Mouse (Mus musculus) left cerebral cortex, postnatal 25 days (tissue): ENCODE measurements around the gene Rasl10a. TPM values are rescaled to one million over a fixed set of nuclear protein-coding genes. Genes with fewer than 3 reads are reported as not detected.

Source experiments
- DNase-seq, 2 experiments: peaks; one replicate each; pipeline ENCODE4 v3.0.0; 2022; ENCODE audit warnings: low spot score in 2 of 2, mixed read lengths in 1 of 2
- intact Hi-C: fragments of 180-260 bp; cut with DNase I; formaldehyde crosslinking; loops from one replicate; pipeline ENCODE4 v1.15.1; 2025
- total RNA-seq, 2 experiments: library from RNA; stranded (reverse); gene quantifications; 2 replicates each; pipeline ENCODE4 v1.2.3; 2021

Rasl10a gene
- total RNA-seq: 10 to 100 TPM; 68.0 to 80.4 TPM

DNA sequence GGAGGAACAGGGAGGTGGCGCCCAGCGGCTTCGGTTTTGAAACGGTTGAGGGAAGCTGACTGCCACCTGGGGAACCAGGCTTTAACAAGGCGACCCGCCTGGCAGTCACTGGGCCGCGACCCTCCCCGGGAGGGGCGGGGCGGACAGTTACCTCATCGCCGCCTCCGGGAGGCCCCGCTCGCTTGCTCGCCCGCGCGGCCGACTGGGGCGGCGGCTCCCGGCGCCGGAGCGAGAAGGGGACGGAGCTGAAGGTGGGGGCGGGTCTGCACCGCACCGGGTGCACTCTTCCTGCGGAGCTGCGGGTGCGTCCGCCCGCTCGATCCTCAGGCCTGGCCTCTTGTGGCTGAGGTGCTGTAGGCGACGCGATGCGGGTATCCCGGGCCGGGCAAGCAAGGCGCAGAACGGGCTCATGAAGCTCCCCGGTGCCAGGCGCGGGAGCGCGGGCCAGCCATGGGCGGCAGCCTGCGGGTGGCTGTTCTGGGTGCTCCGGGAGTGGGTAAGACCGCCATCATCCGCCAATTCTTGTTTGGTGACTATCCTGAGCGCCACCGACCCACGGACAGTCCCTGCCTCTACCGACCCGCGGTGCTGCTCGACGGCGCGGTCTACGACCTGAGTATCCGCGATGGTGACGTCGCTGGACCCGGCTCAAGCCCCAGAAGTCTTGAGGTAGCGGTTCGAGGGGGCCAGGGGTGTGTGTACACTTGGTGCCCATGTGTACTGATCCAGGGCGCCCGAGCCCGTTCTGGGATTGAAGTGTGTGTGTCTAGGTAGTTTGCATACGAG is at the start of gene Rasl10a:
TSS of gene Rasl10a (plus strand) at position 273 of the 786 bp plus-strand sequence.
- intact Hi-C loops: loop anchor here (2.0 kb wide), 1 partner anchor 15 kb away; no protein-coding TSS in a partner anchor
- peak; percentile 59 to 60 for DNase-seq

DNA sequence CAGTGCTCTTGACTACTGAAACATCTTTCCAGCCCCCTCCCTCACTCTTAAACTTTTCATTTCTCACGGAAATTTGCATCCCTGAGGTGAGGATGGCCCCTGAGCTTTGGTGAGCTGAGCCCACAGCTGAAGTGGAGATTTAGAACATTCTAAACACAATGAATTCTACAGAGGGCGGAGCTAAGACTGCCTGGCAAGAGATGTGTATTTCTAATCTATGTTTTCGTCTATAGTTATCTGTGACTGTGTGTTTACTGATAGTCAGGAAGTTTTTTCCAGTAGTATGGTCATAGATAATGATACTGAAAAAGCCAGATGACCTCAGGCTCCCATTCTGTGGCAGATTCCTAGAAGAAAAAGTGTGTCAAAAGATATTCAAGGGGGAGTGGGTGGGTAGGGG is 49.1 kb upstream of the Rasl10a start:
- DNase-seq: no peak
- intact Hi-C loops: no loop called here

DNA sequence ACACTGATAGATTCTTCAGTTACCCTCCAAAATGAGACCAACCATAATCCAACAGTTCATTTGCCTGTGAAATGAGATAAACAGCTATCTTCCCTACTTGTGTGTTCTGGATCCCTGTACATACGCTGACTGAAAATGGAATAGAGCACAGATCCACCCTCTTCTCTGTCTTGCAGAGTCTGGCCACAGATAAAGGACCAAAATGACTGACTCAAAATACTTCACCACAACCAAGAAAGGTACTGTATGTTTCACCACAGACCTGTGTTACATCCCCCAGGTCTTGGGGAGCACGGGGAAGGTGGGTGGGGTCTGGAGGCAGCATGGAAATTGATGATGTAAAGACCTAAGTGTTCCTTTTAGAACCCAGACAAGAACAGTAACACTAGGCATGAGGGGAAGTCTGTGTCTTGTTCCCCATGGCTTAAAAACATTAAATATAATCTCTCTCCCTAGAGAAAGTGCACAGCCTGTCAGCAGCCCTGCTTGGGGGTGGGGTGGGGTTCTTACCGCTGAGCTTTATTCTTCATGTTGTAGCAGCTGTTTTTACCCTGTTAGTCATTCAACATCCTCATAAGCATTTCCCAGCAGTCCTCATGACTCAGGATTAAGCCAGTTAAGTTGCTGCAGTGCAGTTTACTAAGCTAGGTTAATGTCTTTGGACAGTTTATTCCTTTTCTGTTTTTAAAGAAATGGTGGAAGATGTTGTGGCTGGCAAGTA is 48.4 kb upstream of the Rasl10a start:
- peak in 1 of 2 experiments; percentile 75 for DNase-seq
- intact Hi-C loops: no loop called here

- intact Hi-C loops: no loop called here
Observed at GRCm38 (mm10) chr11:5010205-5010604, 47.7 kb upstream of the Rasl10a start.

DNA sequence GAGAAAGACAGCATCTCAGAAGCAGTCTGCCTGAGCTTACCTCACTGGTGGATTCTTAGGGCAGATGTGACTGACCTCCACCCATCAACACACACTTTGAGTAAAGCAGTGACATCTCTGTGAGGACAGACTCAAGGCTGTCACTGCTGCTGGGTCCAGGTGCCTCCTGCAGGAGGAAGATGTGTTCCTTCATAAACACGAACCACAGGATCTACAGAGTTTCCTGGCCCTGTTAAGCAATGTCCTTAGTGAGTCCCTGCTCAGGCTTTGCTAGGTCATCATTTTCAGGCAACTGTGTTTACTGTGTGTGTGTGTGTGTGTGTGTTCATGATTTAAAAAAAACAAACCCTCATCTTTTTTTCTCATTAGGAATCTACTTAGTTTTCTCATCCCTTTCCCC is 46.4 kb upstream of the Rasl10a start:
- DNase-seq: no peak
- intact Hi-C loops: no loop called here

More at GRCm38 (mm10) chr11:5010205-5010604, 47.7 kb upstream of the Rasl10a start:
- DNase-seq: no peak

DNA sequence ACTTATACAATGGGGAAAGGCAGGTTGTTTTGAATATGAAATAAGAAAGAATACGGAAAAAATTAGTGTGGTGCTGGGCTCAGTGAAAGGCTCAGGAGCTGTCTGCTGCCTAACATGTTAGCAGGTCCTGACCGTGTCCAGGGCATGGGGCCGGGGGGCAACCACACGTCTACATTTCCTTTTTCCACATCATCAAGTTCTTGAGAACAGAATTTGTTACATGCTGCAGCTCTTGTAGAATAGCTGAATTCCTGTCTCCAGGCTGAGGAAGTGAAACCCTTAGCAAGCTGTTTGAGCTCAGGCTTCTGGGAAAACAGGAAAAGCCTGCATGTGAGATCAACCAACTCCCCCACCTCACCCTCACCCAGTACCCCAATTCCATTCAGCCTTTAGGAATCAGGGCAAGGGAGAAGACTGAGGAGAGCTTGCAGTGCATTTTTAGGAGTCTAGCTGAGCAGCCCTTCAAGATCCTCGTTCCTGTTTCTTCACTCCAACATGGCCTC is 45.7 kb upstream of the Rasl10a start:
- DNase-seq: no peak
- intact Hi-C loops: no loop called here

- intact Hi-C loops: loop anchor here (1.0 kb wide), 1 partner anchor 50 kb away; the partner anchor contains the start of gene Gas2l1
- DNase-seq: peak; percentile 72 to 81
Observed at GRCm38 (mm10) chr11:5015720-5016119, 42.2 kb upstream of the Rasl10a start.

DNA sequence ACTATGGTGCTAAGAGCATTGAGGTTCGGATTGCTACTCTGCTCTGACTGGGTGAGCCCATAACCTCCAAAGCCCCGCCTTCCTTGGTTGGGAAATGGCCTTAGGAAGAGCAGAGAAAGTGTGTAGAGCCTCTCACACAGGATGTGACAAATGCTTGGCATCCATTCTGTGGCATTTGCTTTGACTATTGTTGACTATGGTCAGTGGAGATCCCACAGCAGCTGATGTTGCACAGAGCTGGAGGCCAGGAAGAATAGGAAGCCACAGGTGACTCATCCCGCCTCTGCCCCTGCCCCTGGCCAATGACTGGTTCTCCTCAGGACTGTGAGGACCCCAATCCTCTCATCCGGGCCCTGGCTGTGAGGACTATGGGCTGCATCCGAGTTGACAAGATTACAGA is 41.6 kb upstream of the Rasl10a start:
- intact Hi-C loops: no loop called here
- DNase-seq: no peak

DNA sequence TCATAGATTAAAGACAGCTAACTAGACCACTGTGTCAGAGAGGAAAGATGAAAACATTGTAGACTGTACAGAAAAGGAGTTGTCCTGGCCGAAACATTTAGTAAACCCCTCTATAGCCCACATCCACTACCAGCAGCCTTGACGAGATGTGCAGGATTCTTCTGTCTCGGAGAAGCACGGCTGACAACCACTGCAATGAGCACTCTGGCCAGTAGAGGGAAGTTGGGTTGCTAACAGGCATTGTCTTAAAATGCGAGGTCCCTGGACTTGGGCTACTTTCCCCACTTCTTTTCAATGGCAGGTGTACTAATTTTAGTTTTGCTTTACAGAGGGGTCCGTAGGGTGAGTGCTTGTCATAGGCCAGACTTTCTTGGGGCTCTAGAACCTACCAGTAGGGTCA is 40.4 kb upstream of the Rasl10a start:
- DNase-seq: peak in 1 of 2 experiments; percentile 55

GRCm38 (mm10) chr11:5025108-5025507 is 32.8 kb upstream of the Rasl10a start:
- intact Hi-C loops: no loop called here
- no peak for DNase-seq

More for the DNA sequence above, 40.4 kb upstream of the Rasl10a start:
- intact Hi-C loops: no loop called here

GRCm38 (mm10) chr11:5028228-5028627 is 29.7 kb upstream of the Rasl10a start:
- peak; percentile 52 to 93 for DNase-seq
- intact Hi-C loops: loop anchor here (1.0 kb wide), 2 partner anchors 9 to 24 kb away; no protein-coding TSS in a partner anchor

- intact Hi-C loops: no loop called here
- DNase-seq: no peak
Observed at GRCm38 (mm10) chr11:5032706-5033105, 25.2 kb upstream of the Rasl10a start.

DNA sequence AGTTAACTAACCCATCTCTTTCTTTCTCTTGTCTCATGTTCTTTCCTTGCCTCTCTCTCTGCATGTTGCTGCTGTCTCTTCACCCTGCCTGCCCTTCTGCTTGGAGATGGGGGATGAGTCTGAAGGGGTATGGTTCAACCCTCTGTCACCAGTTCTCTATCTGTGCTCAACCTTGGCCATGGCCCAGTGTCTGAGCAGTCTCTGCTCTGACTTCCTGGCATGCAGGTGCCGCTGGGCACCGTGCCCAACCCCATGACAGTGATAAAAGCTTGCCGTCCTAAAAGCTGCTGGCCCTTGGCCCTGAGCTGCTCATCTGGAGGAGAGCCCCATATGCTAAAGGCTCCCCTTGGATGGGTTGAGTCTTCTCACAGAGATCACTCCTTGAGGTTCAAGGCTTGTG is 24.8 kb upstream of the Rasl10a start:
- intact Hi-C loops: no loop called here
- DNase-seq: no peak

- DNase-seq: peak; percentile 74 to 96
- intact Hi-C loops: no loop called here
Observed at GRCm38 (mm10) chr11:5035421-5035820, 22.5 kb upstream of the Rasl10a start.

GRCm38 (mm10) chr11:5037146-5037854 is 20.6 kb upstream of the Rasl10a start:
- intact Hi-C loops: loop anchor here (1.0 kb wide), 1 partner anchor 9 kb away; no protein-coding TSS in a partner anchor
- no peak for DNase-seq

DNA sequence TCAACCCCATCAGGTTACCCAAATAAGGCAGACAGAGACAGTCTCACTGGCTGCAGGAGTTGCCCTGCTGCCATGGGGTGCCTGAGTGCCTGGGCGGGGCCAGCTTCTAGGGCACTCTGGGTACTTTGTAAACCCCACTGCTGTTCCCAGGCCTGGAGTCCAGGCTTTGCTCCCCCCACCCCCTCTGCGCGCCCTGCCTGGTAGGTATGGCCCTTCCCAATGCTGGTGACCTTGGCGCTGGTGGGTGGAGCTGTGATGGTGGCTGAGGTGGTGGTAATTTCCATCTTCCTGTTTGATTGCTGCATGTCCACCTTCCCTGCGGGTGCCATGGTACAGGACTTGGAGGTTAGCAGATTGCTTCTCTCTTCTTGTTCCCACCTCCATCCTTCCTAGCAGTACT is 17.3 kb upstream of the Rasl10a start:
- no peak for DNase-seq
- intact Hi-C loops: no loop called here

DNA sequence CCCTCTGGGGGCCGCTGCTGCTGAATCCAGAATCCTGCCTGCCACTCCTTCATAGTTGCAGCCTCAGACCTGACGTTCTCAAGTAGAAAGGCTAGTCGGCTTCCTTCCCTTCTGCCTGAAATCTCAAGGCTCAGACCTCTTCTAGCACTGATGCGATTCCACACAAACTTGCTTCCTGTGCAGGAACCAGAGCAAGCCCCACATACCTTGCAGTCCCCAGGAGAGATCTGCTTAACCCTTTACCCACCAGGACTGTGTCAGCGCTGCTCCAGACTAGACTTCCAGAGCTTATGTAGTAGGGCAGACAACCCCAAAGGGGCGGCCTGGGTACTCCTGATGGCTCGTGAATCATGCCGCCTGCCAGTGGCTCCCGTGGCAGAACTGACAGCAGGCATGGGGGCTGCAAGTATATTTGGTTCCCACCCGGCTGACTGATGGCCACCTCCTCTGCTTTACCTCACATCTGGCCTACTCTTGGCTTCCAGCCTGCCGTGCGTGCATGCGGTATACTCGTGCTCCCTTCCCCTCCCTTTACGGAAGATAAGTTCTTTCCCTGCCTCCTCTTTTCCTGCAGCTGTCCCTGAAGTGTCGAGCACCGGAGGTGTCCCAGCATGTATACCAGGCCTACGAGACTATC is 16.7 kb upstream of the Rasl10a start:
- intact Hi-C loops: no loop called here
- peak; percentile 62 to 91 for DNase-seq

DNA sequence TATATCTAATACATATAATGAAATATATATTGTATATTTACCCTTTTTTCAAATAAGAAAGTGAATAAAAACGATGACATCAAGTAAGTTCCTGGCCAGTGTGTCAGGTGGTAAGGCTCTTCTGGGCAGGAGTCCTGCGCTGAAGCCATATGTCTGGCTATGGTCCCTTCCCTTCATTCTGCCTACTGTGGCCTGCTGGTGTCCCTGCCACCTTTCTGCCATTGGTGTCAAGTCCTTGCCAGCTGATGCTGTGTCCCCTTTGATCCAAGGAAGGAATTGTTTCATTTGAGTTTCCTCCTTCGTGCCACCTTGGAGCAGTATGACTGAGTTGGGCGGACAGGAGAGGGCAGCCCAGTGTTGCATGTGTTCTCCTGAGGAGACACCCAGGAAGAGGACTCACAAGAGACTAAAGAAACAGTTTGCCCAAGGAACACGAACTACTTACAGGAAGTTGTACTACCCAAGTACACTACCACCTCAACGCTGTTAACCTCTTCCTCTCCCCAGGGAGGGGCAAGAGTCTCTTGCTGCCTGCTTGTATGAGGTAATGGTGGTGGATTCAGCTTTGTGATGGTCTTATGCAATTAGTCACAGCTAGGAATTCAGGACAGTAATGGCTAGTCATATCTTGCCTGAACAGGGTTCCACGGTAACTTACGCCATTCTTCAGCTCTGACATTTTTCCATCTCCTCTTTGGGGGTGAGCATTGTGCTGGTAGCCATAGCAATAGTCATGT is 15.1 kb upstream of the Rasl10a start:
- DNase-seq: no peak

More for the DNA sequence above, 15.1 kb upstream of the Rasl10a start:
- intact Hi-C loops: loop anchor here (2.0 kb wide), 1 partner anchor 16 kb away; the partner anchor contains the start of gene Rasl10a
